Mouse (Mus musculus) c-Kit-positive CD71-positive TER-119-negative erythroid progenitor cells, embryonic 14.5 days (primary cell): ENCODE data around the gene Cntn5.

Experiments used
- DNase-seq: peaks from one replicate; pipeline ENCODE4 v3.0.0-alpha.2; 2013; ENCODE audit warnings: low read depth

Cntn5 gene

GRCm38 (mm10) chr9:9696636-9697035 is 1207.9 kb downstream of the Cntn5 start:
- DNase-seq: no peak

- DNase-seq: no peak
These were observed 1222.2 kb downstream of the Cntn5 start for GRCm38 (mm10) chr9:9682348-9682884.

GRCm38 (mm10) chr9:9676078-9676477 is 1228.5 kb downstream of the Cntn5 start:
- no peak for DNase-seq

GRCm38 (mm10) chr9:9674531-9674930 is 1230.0 kb downstream of the Cntn5 start:
- no peak for DNase-seq

- DNase-seq: no peak
These were observed 1231.1 kb downstream of the Cntn5 start for GRCm38 (mm10) chr9:9673277-9674049.

GRCm38 (mm10) chr9:9653463-9653862 is 1251.1 kb downstream of the Cntn5 start:
- DNase-seq: no peak

- DNase-seq: no peak
These were observed 1257.2 kb downstream of the Cntn5 start for GRCm38 (mm10) chr9:9647361-9647760.

GRCm38 (mm10) chr9:9646276-9646675 is 1258.3 kb downstream of the Cntn5 start:
- no peak for DNase-seq
